Mouse (Mus musculus): ENCODE measurements around the gene Slc25a43. TPM values are rescaled to one million over a fixed set of nuclear protein-coding genes. Genes with fewer than 3 reads are reported as not detected.

Slc25a43 gene
- total and polyA plus RNA-seq, 3 experiments = 1.2 to 1.7 (median 1.5) TPM

- H3K9me3 ChIP-seq (replicated peaks; ENCODE audit: low read length) = no peaks in the 10 kb centered on the region
- H3K4me3 ChIP-seq (replicated peaks in 1 of 3; ENCODE audit: low read depth in 2 of 3, low read length in 2 of 3, poor library complexity in 1 of 3) = no peak overlapping the region
- peaks cover 0 to 7% of the 10 kb centered on the region in 2 experiments; a peak in 1 of 4 replicates for H3K4me1 ChIP-seq (ENCODE audit: control insufficient read depth in 1 of 2, insufficient read depth in 2 of 2)
- in situ Hi-C loops (cut with MboI; ENCODE audit: low pct_ligation_motif_present, low pct_unique_long_range_greater_than_20kb, low sequenced_read_pairs) = loop anchor here (10.0 kb wide), 1 partner anchor 52 kb away; the partner anchor contains the start of gene Slc25a5
- TF ChIP-seq POLR2A (IDR thresholded peaks at IDR 0.05; ENCODE audit: low read depth, low read length) (peak; percentile 64), TBP (conservative IDR thresholded peaks at IDR 0.05; ENCODE audit: low read depth, low read length) (peak; percentile 95), MAFK (IDR thresholded peaks at IDR 0.05; ENCODE audit: insufficient replicate concordance, low read length) (no peak), ZMIZ1 (IDR thresholded peaks at IDR 0.05; ENCODE audit: low read depth, low read length) (peak; percentile 94)
- H3K79me2 ChIP-seq (replicated peaks; ENCODE audit: control insufficient read depth, extremely low read depth, insufficient read depth, poor library complexity, severe bottlenecking) = no peaks in the 10 kb centered on the region
- H3K36me3 ChIP-seq (replicated peaks in 1 of 2; ENCODE audit: control insufficient read depth in 1 of 2, insufficient read depth in 1 of 2, low read length in 1 of 2) = no peaks in the 10 kb centered on the region
- no peak overlapping the region for H3K27ac ChIP-seq (ENCODE audit: insufficient read depth, low read depth)
- peak overlapping the region; percentile 57; the same call in 1 of the 2 replicates for H3K4me2 ChIP-seq (ENCODE audit: insufficient read depth, low read depth, poor library complexity, severe bottlenecking)
- H3K9ac ChIP-seq (ENCODE audit: insufficient read depth, low read depth) = peak overlapping the region; percentile 19; the same call in 1 of the 2 replicates
- dilution Hi-C loops (cut with MboI; ENCODE audit: extremely low pct_ligation_motif_present, extremely low pct_unique_long_range_greater_than_20kb, low sequenced_read_pairs) = no loop called here
- no peak for DNase-seq (ENCODE audit: extremely low read depth)
- H3K27me3 ChIP-seq (replicated peaks) = no peaks in the 10 kb centered on the region
Observed at GRCm38 (mm10) chrX:36742744-36743143, 715 bp upstream of the Slc25a43 start.

- H3K4me1 ChIP-seq (ENCODE audit: control insufficient read depth in 1 of 2, insufficient read depth in 2 of 2) = peaks cover 0 to 11% of the 10 kb centered on the region in 2 experiments; a peak in 1 of 4 replicates
- TF ChIP-seq ZMIZ1 (IDR thresholded peaks at IDR 0.05; ENCODE audit: low read depth, low read length) (0 out of 2 replicates have a peak, but pooled peaks have one; percentile 45), GABPA (IDR thresholded peaks at IDR 0.05; ENCODE audit: insufficient replicate concordance, low read depth, low read length) (no peak), TBP (conservative IDR thresholded peaks at IDR 0.05; ENCODE audit: low read depth, low read length) (peak; percentile 86), MAZ (IDR thresholded peaks at IDR 0.05; ENCODE audit: low read depth, low read length) (no peak), NELFE (IDR thresholded peaks at IDR 0.05; ENCODE audit: low read depth, low read length) (peak; percentile 60; the same call in 1 of the 2 replicates), SIN3A (IDR thresholded peaks at IDR 0.05; ENCODE audit: low read length) (no peak), KAT2A (IDR thresholded peaks at IDR 0.05; ENCODE audit: insufficient replicate concordance, low read length) (no peak), HCFC1 (IDR thresholded peaks at IDR 0.05; ENCODE audit: low read depth, low read length) (no peak), NRF1 (IDR thresholded peaks at IDR 0.05; ENCODE audit: low read depth, low read length) (no peak), POLR2A (IDR thresholded peaks at IDR 0.05; ENCODE audit: low read depth, low read length) (peak; percentile 75), CHD1 (IDR thresholded peaks at IDR 0.05; ENCODE audit: low read depth, low read length) (no peak), RCOR1 (conservative IDR thresholded peaks at IDR 0.05; ENCODE audit: low read depth, low read length) (no peak), CHD2 (IDR thresholded peaks at IDR 0.05; ENCODE audit: low read length) (no peak), CTCF (conservative IDR thresholded peaks at IDR 0.05 in 1 of 2, IDR thresholded peaks at IDR 0.05 in 1 of 2; ENCODE audit: low read depth in 2 of 2, low read length in 2 of 2) (peak in 1 of 2 experiments; percentile 6; a peak in 1 of 4 replicates), POLR2AphosphoS2 (IDR thresholded peaks at IDR 0.05; ENCODE audit: low read depth, low read length) (0 out of 2 replicates have a peak, but pooled peaks have one; percentile 49), ELF1 (IDR thresholded peaks at IDR 0.05; ENCODE audit: low read depth, low read length) (peak; percentile 56; the same call in 1 of the 2 replicates), JUN (IDR thresholded peaks at IDR 0.05; ENCODE audit: insufficient read depth, low read depth, low read length) (no peak), USF1 (IDR thresholded peaks at IDR 0.05; ENCODE audit: low read depth, low read length) (no peak), TCF12 (IDR thresholded peaks at IDR 0.05; ENCODE audit: low read depth, low read length) (peak; percentile 44; the same call in 1 of the 2 replicates), USF2 (conservative IDR thresholded peaks at IDR 0.05; ENCODE audit: low read depth, low read length) (no peak), MYC (IDR thresholded peaks at IDR 0.05; ENCODE audit: low read depth, low read length) (no peak), BHLHE40 (IDR thresholded peaks at IDR 0.05; ENCODE audit: low read depth, low read length) (no peak), MEF2A (IDR thresholded peaks at IDR 0.05; ENCODE audit: borderline replicate concordance, low read depth, low read length) (peak; percentile 30; the same call in 1 of the 2 replicates)
- peak overlapping the region; percentile 86 for H3K27ac ChIP-seq (ENCODE audit: insufficient read depth, low read depth)
- in situ Hi-C loops (cut with MboI; ENCODE audit: low pct_ligation_motif_present, low pct_unique_long_range_greater_than_20kb, low sequenced_read_pairs) = loop anchor here (10.0 kb wide), 1 partner anchor 50 kb away; the partner anchor contains the start of gene Slc25a5
- dilution Hi-C loops (cut with MboI; ENCODE audit: extremely low pct_ligation_motif_present, extremely low pct_unique_long_range_greater_than_20kb, low sequenced_read_pairs) = no loop called here
- H3K9me3 ChIP-seq (replicated peaks; ENCODE audit: low read length) = no peaks in the 10 kb centered on the region
- peak overlapping the region; percentile 10 to 59 (median 48) for H3K4me3 ChIP-seq (replicated peaks in 1 of 3; ENCODE audit: low read depth in 2 of 3, low read length in 2 of 3, poor library complexity in 1 of 3)
- peak overlapping the region; percentile 84 for H3K4me2 ChIP-seq (ENCODE audit: insufficient read depth, low read depth, poor library complexity, severe bottlenecking)
- H3K79me2 ChIP-seq (replicated peaks; ENCODE audit: control insufficient read depth, extremely low read depth, insufficient read depth, poor library complexity, severe bottlenecking) = no peaks in the 10 kb centered on the region
- H3K9ac ChIP-seq (ENCODE audit: insufficient read depth, low read depth) = no peak overlapping the region; the same call in 1 of the 2 replicates
- H3K36me3 ChIP-seq (replicated peaks in 1 of 2; ENCODE audit: control insufficient read depth in 1 of 2, insufficient read depth in 1 of 2, low read length in 1 of 2) = no peaks in the 10 kb centered on the region
- H3K27me3 ChIP-seq (replicated peaks) = no peaks in the 10 kb centered on the region
- peak; percentile 78 for DNase-seq (ENCODE audit: extremely low read depth)
Observed at GRCm38 (mm10) chrX:36744735-36745134, 1.3 kb downstream of the Slc25a43 start.
